ENCODE assay signal across 19 mouse cellular contexts in the genomic region with DNA sequence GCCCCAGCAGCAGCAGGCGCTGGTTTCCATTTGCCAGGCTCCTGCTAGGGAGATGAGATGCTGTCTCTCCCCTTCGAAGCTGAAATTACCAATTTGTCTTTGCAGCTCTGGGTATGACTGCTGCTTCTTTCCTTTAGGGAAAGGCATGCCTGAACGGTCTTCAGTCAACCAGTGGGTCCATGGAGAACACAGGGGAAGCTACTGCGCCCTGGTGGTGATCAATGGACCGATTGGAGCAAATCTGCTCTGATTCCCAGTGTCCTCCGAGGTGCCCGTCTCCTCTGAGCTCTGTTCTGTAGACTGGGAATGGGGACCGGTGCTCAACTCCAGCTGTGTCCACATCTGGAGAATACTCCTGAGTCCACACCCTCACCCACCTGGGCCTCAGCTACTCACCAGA. TPM values are rescaled to one million over a fixed set of nuclear protein-coding genes. Genes with fewer than 3 reads are reported as not detected.
DNase-seq lines count a peak whose midpoint lies in the region; ATAC-seq and TF ChIP-seq lines count a peak whose summit lies in the region.
"Had no signal": no experiment of that assay in that cellular context is flagged by ENCODE, and none has a peak within 500 bp of the region (broad histone marks: within the 10 kb centered on the region; RNA-seq: fewer than 3 reads in every experiment).

No protein-coding gene starts in this region.

- TF ChIP-seq POLR2A in ES-Bruce4 (IDR thresholded peaks at IDR 0.05; ENCODE audit: insufficient read depth, low read length) = no peak

- 62% methylated on average over 8 of the region's 8 CpGs for WGBS in kidney, postnatal 0 days
- WGBS in kidney, embryonic 16.5 days = 59% methylated on average over 8 of the region's 8 CpGs
- 79% methylated on average over 8 of the region's 8 CpGs for WGBS in liver, postnatal 0 days (ENCODE audit: insufficient replicate concordance)
- WGBS in liver, embryonic 12.5 days (ENCODE audit: insufficient replicate concordance) = 73% methylated on average over 8 of the region's 8 CpGs

- H3K4me1 ChIP-seq in kidney, postnatal 0 days (replicated peaks; ENCODE audit: insufficient read depth, low read length) = no peaks in the 10 kb centered on the region
- H3K4me1 ChIP-seq in kidney, embryonic 16.5 days (ENCODE audit: insufficient read depth, low read length) = no peaks in the 10 kb centered on the region; the same call in 1 of the 2 replicates
- no peaks in the 10 kb centered on the region for H3K4me1 ChIP-seq in liver, postnatal 0 days (ENCODE audit: insufficient read depth)
- H3K4me1 ChIP-seq in liver, embryonic 12.5 days = peaks cover 26% of the 10 kb centered on the region
- H3K4me1 ChIP-seq in ES-Bruce4 (ENCODE audit: control insufficient read depth, insufficient read depth, low read length) = peaks cover 3% of the 10 kb centered on the region

- no peaks in the 10 kb centered on the region for H3K9me3 ChIP-seq in kidney, postnatal 0 days (replicated peaks; ENCODE audit: low read length)
- no peaks in the 10 kb centered on the region for H3K9me3 ChIP-seq in kidney, embryonic 16.5 days (ENCODE audit: low read length)
- no peaks in the 10 kb centered on the region for H3K9me3 ChIP-seq in liver, postnatal 0 days (ENCODE audit: low read length)
- no peaks in the 10 kb centered on the region for H3K9me3 ChIP-seq in liver, embryonic 12.5 days (replicated peaks)
- H3K9me3 ChIP-seq in ES-Bruce4 (replicated peaks; ENCODE audit: control insufficient read depth, insufficient read depth, low read length, poor library complexity, severe bottlenecking) = no peaks in the 10 kb centered on the region
- H3K9me3 ChIP-seq: embryonic facial prominence, embryonic 12.5 days; limb, embryonic 12.5 days; lung, embryonic 15.5 days; megakaryocyte, embryonic 14.5 days; neural tube, embryonic 12.5 days had no signal

- peak; percentile 48 to 61 for DNase-seq in cerebellum, postnatal 10 days
- no peak for DNase-seq in cerebellum, adult 11-12 months
- DNase-seq in kidney, postnatal 0 days (ENCODE audit: low spot score) = peak; percentile 51
- no peak for DNase-seq in liver, postnatal 0 days
- no peak for DNase-seq in thymus, adult 18-20 months
- DNase-seq: adrenal gland, postnatal 10 days; cerebellum, adult 18-20 months; gastrocnemius, adult 2 months; thymus, postnatal 4 days had no signal

- no peak overlapping the region for H3K4me3 ChIP-seq in kidney, postnatal 0 days (replicated peaks; ENCODE audit: low read depth, low read length)
- H3K4me3 ChIP-seq in kidney, embryonic 16.5 days (ENCODE audit: low read length) = no peak overlapping the region
- no peak overlapping the region for H3K4me3 ChIP-seq in liver, postnatal 0 days (ENCODE audit: low read depth, low read length)
- no peak overlapping the region for H3K4me3 ChIP-seq in liver, embryonic 12.5 days
- H3K4me3 ChIP-seq in ES-Bruce4 (ENCODE audit: low read depth, low read length) = no peak overlapping the region
- H3K4me3 ChIP-seq: embryonic facial prominence, embryonic 12.5 days; gastrocnemius, adult 2 months; limb, embryonic 12.5 days; lung, embryonic 15.5 days; megakaryocyte, embryonic 14.5 days; neural tube, embryonic 12.5 days had no signal

- H3K27ac ChIP-seq in kidney, postnatal 0 days = no peak overlapping the region
- H3K27ac ChIP-seq in kidney, embryonic 16.5 days (ENCODE audit: low read length) = no peak overlapping the region
- H3K27ac ChIP-seq in liver, postnatal 0 days (ENCODE audit: low read depth) = no peak overlapping the region
- H3K27ac ChIP-seq in liver, embryonic 12.5 days = no peak overlapping the region
- no peak overlapping the region for H3K27ac ChIP-seq in ES-Bruce4 (ENCODE audit: insufficient read depth, low read length)
- H3K27ac ChIP-seq: embryonic facial prominence, embryonic 12.5 days; gastrocnemius, adult 2 months; limb, embryonic 12.5 days; lung, embryonic 15.5 days; neural tube, embryonic 12.5 days had no signal

- H3K36me3 ChIP-seq in kidney, postnatal 0 days (ENCODE audit: insufficient read depth, low read length) = 0 out of 2 replicates have a peak, but pooled peaks cover 4% of the 10 kb centered on the region
- H3K36me3 ChIP-seq in kidney, embryonic 16.5 days (ENCODE audit: insufficient read depth, low read length) = no peaks in the 10 kb centered on the region
- H3K36me3 ChIP-seq in liver, postnatal 0 days (replicated peaks; ENCODE audit: insufficient read depth, low read length) = no peaks in the 10 kb centered on the region
- peaks cover 21% of the 10 kb centered on the region; the same call in 1 of the 2 replicates for H3K36me3 ChIP-seq in liver, embryonic 12.5 days
- no peaks in the 10 kb centered on the region for H3K36me3 ChIP-seq in ES-Bruce4 (ENCODE audit: control insufficient read depth, insufficient read depth, low read length, poor library complexity, severe bottlenecking)
- H3K36me3 ChIP-seq: lung, embryonic 15.5 days had no signal

- no peak for TF ChIP-seq EP300 in liver, postnatal 0 days (IDR thresholded peaks at IDR 0.05; ENCODE audit: low read depth)
- TF ChIP-seq EP300 in ES-Bruce4 (IDR thresholded peaks at IDR 0.05; ENCODE audit: insufficient read depth, low read depth, low read length) = no peak

- TF ChIP-seq CTCF in kidney, postnatal 0 days (IDR thresholded peaks at IDR 0.05; ENCODE audit: low read depth) = peak; percentile 54; the same call in 1 of the 2 replicates
- TF ChIP-seq CTCF in liver, postnatal 0 days (IDR thresholded peaks at IDR 0.05; ENCODE audit: low read depth) = peak; percentile 17; the same call in 1 of the 2 replicates
- TF ChIP-seq CTCF in ES-Bruce4 (IDR thresholded peaks at IDR 0.05; ENCODE audit: low read depth, low read length) = peak; percentile 24

- no peak overlapping the region for H3K4me2 ChIP-seq in kidney, postnatal 0 days (ENCODE audit: low read length)
- no peak overlapping the region for H3K4me2 ChIP-seq in kidney, embryonic 16.5 days (replicated peaks; ENCODE audit: low read depth, low read length)
- H3K4me2 ChIP-seq in liver, postnatal 0 days (ENCODE audit: low read depth, low read length) = no peak overlapping the region
- H3K4me2 ChIP-seq in liver, embryonic 12.5 days = no peak overlapping the region
- H3K4me2 ChIP-seq: embryonic facial prominence, embryonic 12.5 days; limb, embryonic 12.5 days; lung, embryonic 15.5 days; neural tube, embryonic 12.5 days had no signal

- no peaks in the 10 kb centered on the region for H3K27me3 ChIP-seq in kidney, postnatal 0 days (ENCODE audit: insufficient read depth, low read length)
- no peaks in the 10 kb centered on the region for H3K27me3 ChIP-seq in kidney, embryonic 16.5 days (ENCODE audit: insufficient read depth, low read length)
- no peaks in the 10 kb centered on the region for H3K27me3 ChIP-seq in liver, postnatal 0 days (ENCODE audit: insufficient read depth, low read length)
- H3K27me3 ChIP-seq in liver, embryonic 12.5 days (replicated peaks) = no peaks in the 10 kb centered on the region
- no peaks in the 10 kb centered on the region for H3K27me3 ChIP-seq in ES-Bruce4 (ENCODE audit: control insufficient read depth, insufficient read depth, low read length, poor library complexity, severe bottlenecking)
- H3K27me3 ChIP-seq: embryonic facial prominence, embryonic 12.5 days; limb, embryonic 12.5 days; lung, embryonic 15.5 days; neural tube, embryonic 12.5 days had no signal

- ATAC-seq in kidney, postnatal 0 days (replicated peaks; ENCODE audit: low FRiP score, low read depth) = no peak
- no peak for ATAC-seq in kidney, embryonic 16.5 days (ENCODE audit: low FRiP score, low TSS enrichment)
- ATAC-seq in liver, postnatal 0 days = no peak
- ATAC-seq in liver, embryonic 12.5 days = no peak
- ATAC-seq: CD4-positive, CD25-positive, alpha-beta regulatory T cell, adult 4 months; inflammation-experienced regulatory T-cells, adult 6 months had no signal

- no peak overlapping the region for H3K9ac ChIP-seq in kidney, postnatal 0 days (ENCODE audit: low read depth, low read length)
- H3K9ac ChIP-seq in kidney, embryonic 16.5 days (replicated peaks; ENCODE audit: low read length) = no peak overlapping the region
- no peak overlapping the region for H3K9ac ChIP-seq in liver, postnatal 0 days (replicated peaks)
- no peak overlapping the region for H3K9ac ChIP-seq in liver, embryonic 12.5 days
- H3K9ac ChIP-seq in ES-Bruce4 (ENCODE audit: low read depth, poor library complexity, severe bottlenecking) = no peak overlapping the region
- H3K9ac ChIP-seq: embryonic facial prominence, embryonic 12.5 days; limb, embryonic 12.5 days; lung, embryonic 15.5 days; neural tube, embryonic 12.5 days had no signal

RNA-seq across cellular contexts. Expression of gene Rcan1, which starts 15.2 kb away (rescaled TPM):
- 37.9 and 38.8 TPM in 2 replicates for polyA plus RNA-seq in kidney, postnatal 0 days (2015; fragmentation: Nextera tagmentation; extraction: Ambion mirVana)
- 33.4 and 33.9 TPM in 2 replicates for polyA plus RNA-seq in kidney, embryonic 16.5 days (2015; fragmentation: Nextera tagmentation; extraction: Ambion mirVana)
- 9.9 and 12.0 TPM in 2 replicates for polyA plus RNA-seq in liver, postnatal 0 days (2015; fragmentation: Nextera tagmentation; extraction: Ambion mirVana)
- polyA plus RNA-seq in liver, embryonic 12.5 days (2016; fragmentation: Nextera tagmentation; extraction: Ambion mirVana) = 14.3 and 15.9 TPM in 2 replicates
- polyA plus RNA-seq in ES-Bruce4 (2011; ENCODE audit: insufficient read depth, insufficient read length, low read depth, missing spikeins) = 37.2 and 42.8 TPM in 2 replicates

RNA-seq across cellular contexts. Expression of gene Clic6, which starts 30.0 kb away (rescaled TPM):
- 7.1 and 7.8 TPM in 2 replicates for polyA plus RNA-seq in kidney, postnatal 0 days (2015; fragmentation: Nextera tagmentation; extraction: Ambion mirVana)
- 6.9 and 8.1 TPM in 2 replicates for polyA plus RNA-seq in kidney, embryonic 16.5 days (2015; fragmentation: Nextera tagmentation; extraction: Ambion mirVana)
- polyA plus RNA-seq in liver, postnatal 0 days (2015; fragmentation: Nextera tagmentation; extraction: Ambion mirVana) = 0.31 and 0.32 TPM in 2 replicates
- polyA plus RNA-seq in liver, embryonic 12.5 days (2016; fragmentation: Nextera tagmentation; extraction: Ambion mirVana) = 1.3 and 1.7 TPM in 2 replicates
- polyA plus RNA-seq in ES-Bruce4 (2011; ENCODE audit: insufficient read depth, insufficient read length, low read depth, missing spikeins) = 5.5 and 6.8 TPM in 2 replicates
- polyA plus RNA-seq: CD4-positive, CD25-positive, alpha-beta regulatory T cell, adult 4 months; inflammation-experienced regulatory T-cells, adult 6 months had no signal

Comparison
In these comparisons a context has a peak if more than half of its experiments do, and no peak if none do; other contexts are left out.
1. DNase-seq: peak in cerebellum, postnatal 10 days (2 of 2) and kidney, postnatal 0 days (single experiment); none in cerebellum, adult 11-12 months (single experiment), liver, postnatal 0 days (single experiment) and thymus, adult 18-20 months (0 of 2).
2. Peak in every context shown above with its lines, with median percentiles within 50 percentile points of each other: CTCF ChIP-seq.